14 mouse cellular contexts compared by ENCODE assay signal in genomic region chr17:25227991-25228390, GRCm38 (mm10).
"Had no signal": no experiment of that assay in that cellular context is flagged by ENCODE, and none has a peak within 500 bp of the region (broad histone marks: within the 10 kb centered on the region; RNA-seq: fewer than 3 reads in every experiment).

No protein-coding gene starts in this region.

- H3K4me1 ChIP-seq: limb, embryonic 13.5 days had no signal

- H3K9ac ChIP-seq: hindbrain, embryonic 14.5 days; intestine, embryonic 15.5 days; limb, embryonic 13.5 days; midbrain, embryonic 15.5 days; neural tube, embryonic 13.5 days; stomach, embryonic 15.5 days had no signal

- H3K4me2 ChIP-seq: hindbrain, embryonic 14.5 days; intestine, embryonic 15.5 days; limb, embryonic 13.5 days; midbrain, embryonic 11.5 days; midbrain, embryonic 15.5 days; neural tube, embryonic 13.5 days; stomach, embryonic 15.5 days had no signal

- H3K4me3 ChIP-seq: intestine, embryonic 15.5 days; layer of hippocampus, adult 2 months; limb, embryonic 13.5 days; midbrain, embryonic 15.5 days; neural tube, embryonic 13.5 days; stomach, embryonic 15.5 days had no signal

- H3K9me3 ChIP-seq: intestine, embryonic 15.5 days; limb, embryonic 13.5 days; midbrain, embryonic 15.5 days; neural tube, embryonic 13.5 days; stomach, embryonic 15.5 days had no signal

- H3K27ac ChIP-seq: hindbrain, embryonic 14.5 days; intestine, embryonic 15.5 days; layer of hippocampus, adult 2 months; limb, embryonic 13.5 days; midbrain, embryonic 15.5 days; neural tube, embryonic 13.5 days; stomach, embryonic 15.5 days had no signal

- H3K27me3 ChIP-seq: intestine, embryonic 15.5 days; limb, embryonic 13.5 days; midbrain, embryonic 15.5 days; neural tube, embryonic 13.5 days; stomach, embryonic 15.5 days had no signal

- ATAC-seq: intestine, embryonic 15.5 days; midbrain, embryonic 15.5 days had no signal

- DNase-seq: left cerebral cortex, postnatal 4 days; lung, adult 18-20 months; retina, postnatal 1 day; right cerebral cortex, postnatal 4 days; thymus, adult 2 months; thymus, postnatal 25 days had no signal
